Mouse (Mus musculus) neural tube, postnatal 0 days (tissue): ENCODE results near the gene Rtf2. TPM values are rescaled to one million over a fixed set of nuclear protein-coding genes. Genes with fewer than 3 reads are reported as not detected.

Source experiments
- polyA plus RNA-seq: library from polyadenylated mRNA; unstranded; fragments of >200 nt; fragmentation: Nextera tagmentation; extraction: Ambion mirVana; gene quantifications from 2 replicates; pipeline ENCODE4 v1.2.1, GENCODE M21; 2015

Rtf2 gene
- 81.7 and 82.8 TPM in 2 replicates for polyA plus RNA-seq

GRCm38 (mm10) chr2:172439843-172440639 is at the start of gene Rtf2:
TSS of gene Rtf2 (plus strand) at chr2:172440556.

DNA sequence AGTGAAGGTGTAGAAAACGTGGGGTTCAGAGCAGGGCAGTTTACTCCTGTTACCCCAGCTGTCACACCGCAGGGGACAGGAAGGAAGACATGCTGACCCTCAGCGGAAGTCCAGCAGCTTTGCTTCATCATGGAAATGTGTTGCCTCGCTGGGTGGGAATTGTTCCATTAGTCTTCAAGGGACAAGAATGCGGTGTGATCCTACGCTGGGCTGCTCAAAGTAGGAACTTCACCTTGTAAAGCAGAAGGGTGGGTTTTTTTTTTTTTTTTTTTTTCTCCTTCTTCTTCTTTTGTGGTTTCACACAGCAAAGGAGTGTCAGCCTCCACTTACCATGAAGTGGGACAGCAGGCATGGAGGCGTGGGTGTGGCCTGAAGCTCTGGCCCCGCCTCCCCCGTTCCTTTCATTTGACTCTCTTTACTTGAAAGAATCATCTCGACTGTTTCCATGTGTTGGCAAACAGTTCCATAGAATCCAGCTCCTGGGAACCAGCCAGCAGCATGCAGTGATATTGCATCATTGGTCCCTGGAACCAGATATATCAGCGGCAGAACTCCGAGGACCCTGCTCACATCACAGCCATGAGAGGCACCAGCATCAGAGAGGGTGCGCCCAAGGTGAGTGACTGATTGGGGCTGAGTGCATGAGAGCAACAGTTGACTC is 46.8 kb upstream of the Rtf2 start, which contains the start of gene Cass4:
TSS of gene Cass4 (plus strand) at position 404 of the 661 bp plus-strand sequence.

GRCm38 (mm10) chr2:172458496-172458895 is 18.1 kb downstream of the Rtf2 start, which contains the start of gene Gcnt7:
TSS of gene Gcnt7 (minus strand) at chr2:172458596.

DNA sequence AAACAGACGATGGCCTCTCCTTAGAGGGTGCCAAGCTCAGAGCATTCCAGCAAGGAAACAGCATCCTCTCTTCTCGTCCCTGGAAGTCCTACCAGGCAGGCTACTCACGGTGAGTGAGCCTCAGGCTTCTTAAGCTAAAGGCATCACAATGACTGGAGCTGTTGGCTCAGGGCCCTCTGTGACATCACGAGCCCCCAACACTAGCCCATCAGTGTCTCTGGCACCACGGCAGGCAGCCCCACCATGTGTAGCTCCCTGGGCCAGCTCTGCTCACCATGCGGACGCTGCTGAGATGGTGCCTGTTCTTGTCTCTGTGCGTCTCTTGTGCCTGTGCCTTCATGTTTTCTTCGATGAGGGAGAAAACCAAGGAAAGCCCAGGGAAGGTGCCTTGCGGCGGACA is 32.0 kb downstream of the Rtf2 start, which contains the start of gene Fam209:
TSS of gene Fam209 (plus strand) at position 203 of the 400 bp plus-strand sequence.

Other genes with a start within 250 kb of the Rtf2 start
- gene Mc3r, start 192.1 kb upstream of the Rtf2 start, polyA plus RNA-seq: 0.22 and 0.27 TPM in 2 replicates
- 16.3 and 18.7 TPM in 2 replicates for gene Fam210b, start 95.0 kb upstream of the Rtf2 start, polyA plus RNA-seq
- 7.6 and 8.5 TPM in 2 replicates for gene Aurka, start 70.0 kb upstream of the Rtf2 start, polyA plus RNA-seq
- gene Cstf1, start 69.9 kb upstream of the Rtf2 start, polyA plus RNA-seq: 22.9 and 23.4 TPM in 2 replicates
- 0.15 and 0.28 TPM in 2 replicates for gene Cass4, start 46.8 kb upstream of the Rtf2 start, polyA plus RNA-seq
- 0.66 and 0.87 TPM in 2 replicates for gene Gcnt7, start 18.0 kb downstream of the Rtf2 start, polyA plus RNA-seq
- 0.23 TPM in 1 of 2 replicates, not detected in the other for gene Fam209, start 32.0 kb downstream of the Rtf2 start, polyA plus RNA-seq
- gene Tfap2c, start 109.0 kb downstream of the Rtf2 start, polyA plus RNA-seq: 0.13 and 0.19 TPM in 2 replicates